Mouse (Mus musculus) liver, postnatal 0 days (tissue): ENCODE measurements around the gene Spaca4. TPM values are rescaled to one million over a fixed set of nuclear protein-coding genes. Genes with fewer than 3 reads are reported as not detected.
A peak's percentile ranks its signal among the peaks of the same experiment; 100 is the strongest.

Experiments
- ATAC-seq: fragments of 200-750 bp; cut with Nextera tagmentation; 2 replicates; pipeline ENCODE4 v1.8.0; 2017; ENCODE audit warnings: mild to moderate bottlenecking, moderate library complexity
- DNase-seq: peaks from one replicate; pipeline ENCODE4 v3.0.0-alpha.2; 2016
- H3K27ac ChIP-seq: fragments of 300-500 bp; sonication (generic); 2 replicates; pipeline ENCODE4 v1.5.1; 2014; ENCODE audit warnings: antibody characterized with exemption, moderate library complexity, mild to moderate bottlenecking, low read depth
- H3K27me3 ChIP-seq: fragments of 300-500 bp; sonication (generic); 2 replicates; pipeline ENCODE4 v1.6.1; 2014; ENCODE audit warnings: low read length, control low read depth, mixed read lengths; ENCODE audit not compliant: insufficient read depth
- H3K36me3 ChIP-seq: fragments of 300-500 bp; sonication (generic); replicated peaks from 2 replicates; pipeline ENCODE4 v1.6.1; 2014; ENCODE audit warnings: mild to moderate bottlenecking, control low read depth, low read length, moderate library complexity, mixed read lengths; ENCODE audit not compliant: insufficient read depth
- H3K4me1 ChIP-seq: fragments of 300-500 bp; sonication (generic); 2 replicates; pipeline ENCODE4 v1.6.1; 2014; ENCODE audit warnings: antibody characterized with exemption, mild to moderate bottlenecking, control low read depth; ENCODE audit not compliant: insufficient read depth
- H3K4me2 ChIP-seq: fragments of 300-500 bp; sonication (generic); 2 replicates; pipeline ENCODE4 v1.6.1; 2014; ENCODE audit warnings: low read depth, mild to moderate bottlenecking, low read length, moderate library complexity, mixed read lengths
- H3K4me3 ChIP-seq: fragments of 300-500 bp; sonication (generic); 2 replicates; pipeline ENCODE4 v1.5.1; 2014; ENCODE audit warnings: low read depth, low read length
- H3K9ac ChIP-seq: fragments of 300-500 bp; sonication (generic); replicated peaks from 2 replicates; pipeline ENCODE4 v1.6.1; 2014; ENCODE audit warnings: mild to moderate bottlenecking, moderate library complexity
- H3K9me3 ChIP-seq: fragments of 300-500 bp; sonication (generic); 2 replicates; pipeline ENCODE4 v1.6.1; 2016; ENCODE audit warnings: mild to moderate bottlenecking, control low read depth, low read length, mixed read lengths
- CTCF ChIP-seq: sonication (generic); IDR thresholded peaks from 2 replicates; pipeline ENCODE4 v1.5.1; 2016; ENCODE audit warnings: antibody characterized with exemption, low read depth
- EP300 ChIP-seq: IDR thresholded peaks from 2 replicates; pipeline ENCODE4 v1.6.1; 2016; ENCODE audit warnings: antibody characterized with exemption, low read depth, mild to moderate bottlenecking
- WGBS: fragments of 180-500 bp; shearing (Covaris S2); extraction: QIAGEN DNeasy Blood & Tissue Kit; methylation state at CpG from one replicate; pipeline ENCODE4 v1.1.7; 2014; ENCODE audit not compliant: insufficient replicate concordance; 5-methylcytosine and 5-hydroxymethylcytosine counted together
- polyA plus RNA-seq: library from polyadenylated mRNA; unstranded; fragments of >200 nt; fragmentation: Nextera tagmentation; extraction: Ambion mirVana; gene quantifications from 2 replicates; pipeline ENCODE4 v1.2.1, GENCODE M21; 2015

Gene Spaca4
- polyA plus RNA-seq, 1 experiment from 2014 or later, result not detected

GRCm38 (mm10) chr7:45693921-45694591, 31.6 kb downstream of the Spaca4 start, which contains the start of gene Sec1:
Gene Sec1, minus strand, starts transcription at chr7:45694402.
- H3K27me3 ChIP-seq, result peaks cover 8% of the 10 kb centered on the region
- WGBS, result 89% methylated on average over 50 of the region's 50 CpGs
- no peak for TF ChIP-seq CTCF
- no peak for TF ChIP-seq EP300
- no peaks in the 10 kb centered on the region for H3K4me1 ChIP-seq
- H3K9ac ChIP-seq, result no peak within 1 kb of the TSS
- H3K36me3 ChIP-seq, result no peaks in the 10 kb centered on the region
- no peak within 1 kb of the TSS for H3K4me3 ChIP-seq
- no peak for DNase-seq
- no peak for ATAC-seq
- no peak within 1 kb of the TSS for H3K27ac ChIP-seq
- no peaks in the 10 kb centered on the region for H3K9me3 ChIP-seq
- no peak within 1 kb of the TSS for H3K4me2 ChIP-seq

GRCm38 (mm10) chr7:45692364-45692763, 33.2 kb downstream of the Spaca4 start:
- DNase-seq, result no peak

GRCm38 (mm10) chr7:45689800-45690199, 35.8 kb downstream of the Spaca4 start:
- Histone ChIP-seq H3K36me3 (no peaks in the 10 kb centered on the region), H3K9me3 (no peaks in the 10 kb centered on the region), H3K4me2 (no peak overlapping the region), H3K27me3 (no peaks in the 10 kb centered on the region), H3K9ac (no peak overlapping the region), H3K27ac (no peak overlapping the region), H3K4me3 (no peak overlapping the region), H3K4me1 (no peaks in the 10 kb centered on the region)
- ATAC-seq (0 out of 2 replicates have a peak, but pooled peaks have one; percentile 20), DNase-seq (no peak)
- 58% methylated on average over 11 of the region's 11 CpGs for WGBS
- TF ChIP-seq CTCF (no peak), EP300 (no peak)

More at GRCm38 (mm10) chr7:45692364-45692763, 33.2 kb downstream of the Spaca4 start:
- no peak overlapping the region for H3K9ac ChIP-seq
- no peaks in the 10 kb centered on the region for H3K27me3 ChIP-seq
- 57% methylated on average over 2 of the region's 2 CpGs for WGBS
- H3K4me2 ChIP-seq, result no peak overlapping the region
- H3K36me3 ChIP-seq, result no peaks in the 10 kb centered on the region
- no peak for TF ChIP-seq CTCF
- peak; percentile 12; the same call in 1 of the 2 replicates for TF ChIP-seq EP300
- H3K27ac ChIP-seq, result no peak overlapping the region
- no peaks in the 10 kb centered on the region for H3K4me1 ChIP-seq
- peak; percentile 67 for ATAC-seq
- no peaks in the 10 kb centered on the region for H3K9me3 ChIP-seq
- no peak overlapping the region for H3K4me3 ChIP-seq

- H3K36me3 ChIP-seq, result no peaks in the 10 kb centered on the region
- H3K4me3 ChIP-seq, result no peak overlapping the region
- ATAC-seq (no peak), DNase-seq (no peak)
- no peak overlapping the region for H3K9ac ChIP-seq
- H3K4me1 ChIP-seq, result no peaks in the 10 kb centered on the region
- no peak overlapping the region for H3K4me2 ChIP-seq
- no peak for TF ChIP-seq CTCF
- TF ChIP-seq EP300, result no peak
- H3K9me3 ChIP-seq, result no peaks in the 10 kb centered on the region
- 53% methylated on average over 6 of the region's 6 CpGs for WGBS
- H3K27ac ChIP-seq, result no peak overlapping the region
- no peaks in the 10 kb centered on the region for H3K27me3 ChIP-seq
Measured at GRCm38 (mm10) chr7:45689099-45689498, 36.5 kb downstream of the Spaca4 start.

GRCm38 (mm10) chr7:45686841-45687240, 38.8 kb downstream of the Spaca4 start:
- no peaks in the 10 kb centered on the region for H3K27me3 ChIP-seq
- no peak for DNase-seq
- no peak overlapping the region for H3K4me3 ChIP-seq
- H3K27ac ChIP-seq, result no peak overlapping the region
- H3K9me3 ChIP-seq, result no peaks in the 10 kb centered on the region
- 56% methylated on average over 3 of the region's 3 CpGs for whole genome bisulfite sequencing
- H3K9ac ChIP-seq, result no peak overlapping the region
- no peak for TF ChIP-seq EP300
- TF ChIP-seq CTCF, result no peak
- ATAC-seq, result no peak
- H3K4me1 ChIP-seq, result peaks cover 6% of the 10 kb centered on the region; the same call in 1 of the 2 replicates
- H3K4me2 ChIP-seq, result no peak overlapping the region
- H3K36me3 ChIP-seq, result no peaks in the 10 kb centered on the region

- 63% methylated on average over 10 of the region's 10 CpGs for WGBS
- no peaks in the 10 kb centered on the region for H3K9me3 ChIP-seq
- no peak for ATAC-seq
Measured at GRCm38 (mm10) chr7:45685811-45686210, 39.8 kb downstream of the Spaca4 start.

More at GRCm38 (mm10) chr7:45685811-45686210, 39.8 kb downstream of the Spaca4 start:
- Histone ChIP-seq H3K27ac (no peak overlapping the region), H3K27me3 (no peaks in the 10 kb centered on the region), H3K4me3 (no peak overlapping the region), H3K36me3 (no peaks in the 10 kb centered on the region), H3K4me2 (no peak overlapping the region), H3K9ac (no peak overlapping the region), H3K4me1 (peaks cover 13% of the 10 kb centered on the region)
- no peak for DNase-seq
- TF ChIP-seq CTCF (no peak), EP300 (no peak)
